Mouse (Mus musculus) bone marrow, adult 2 months (tissue): ENCODE measurements around the gene Adipor2.

ENCODE experiments used
- CTCF ChIP-seq: fragments of 200-500 bp; IDR thresholded peaks from 2 replicates; pipeline ENCODE4 v1.5.1; 2011; ENCODE audit warnings: low read length, control low read depth; ENCODE audit not compliant: control insufficient read depth, insufficient read depth
- POLR2A ChIP-seq: fragments of 200-500 bp; IDR thresholded peaks from 2 replicates; pipeline ENCODE4 v1.6.1; 2011; ENCODE audit warnings: low read depth, mild to moderate bottlenecking, control low read depth, low read length, borderline replicate concordance; ENCODE audit not compliant: control insufficient read depth

DNA sequence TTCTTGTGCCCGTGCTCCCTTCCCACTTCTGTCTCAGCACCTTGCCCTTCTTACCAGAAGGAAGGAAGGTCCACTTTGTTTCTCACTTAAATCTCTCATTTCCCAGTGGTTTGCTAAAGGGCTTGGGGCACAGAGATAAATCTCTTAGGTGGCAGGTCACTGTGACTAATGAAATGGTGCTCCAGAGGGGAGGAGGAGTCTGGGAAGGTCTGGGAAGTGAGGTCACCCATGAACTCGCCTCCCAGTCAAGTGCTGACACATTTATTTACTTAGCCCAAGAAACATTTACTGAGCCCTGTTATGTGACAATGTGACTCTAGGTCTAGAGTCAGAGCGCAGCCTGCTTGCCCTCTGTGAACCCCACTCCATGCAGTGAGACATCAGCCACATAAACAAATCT, 84.3 kb downstream of the Adipor2 start:
- TF ChIP-seq POLR2A (no peak), CTCF (no peak)
